Mouse (Mus musculus) heart, postnatal 0 days (tissue): ENCODE measurements around the gene Sp7.

Experiments used
- CTCF ChIP-seq: IDR thresholded peaks from 2 replicates; pipeline ENCODE4 v1.5.1; 2016; ENCODE audit warnings: antibody characterized with exemption, control low read depth, low read depth
- EP300 ChIP-seq: IDR thresholded peaks from 2 replicates; pipeline ENCODE4 v1.6.1; 2016; ENCODE audit warnings: antibody characterized with exemption, low read depth

DNA sequence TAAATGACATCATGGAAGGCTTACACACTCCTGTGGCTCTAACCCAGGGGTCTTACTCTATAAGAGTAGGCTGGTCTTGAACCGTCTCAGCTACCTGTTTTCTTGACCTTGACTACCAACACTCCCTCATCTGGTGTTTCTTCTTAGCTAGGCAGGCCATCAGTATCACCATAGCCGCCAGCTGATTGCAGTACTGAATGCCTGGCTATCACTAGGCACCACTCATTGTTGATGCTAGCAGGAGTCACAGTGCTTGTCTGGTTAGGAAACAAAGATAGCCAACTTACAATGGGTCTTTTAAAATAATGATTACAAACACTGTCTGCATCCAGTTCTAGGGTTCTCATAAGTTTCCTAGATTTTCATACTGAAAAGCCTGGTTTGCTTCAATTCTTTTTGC is 34.3 kb upstream of the Sp7 start:
- TF ChIP-seq EP300 (no peak), CTCF (no peak)
